Mouse (Mus musculus) embryo, embryonic 11 days (tissue): ENCODE measurements around the gene P2ry12.

Experiments used
- DNase-seq: peaks from one replicate; pipeline ENCODE4 v3.0.0-alpha.2; 2015

Gene P2ry12

DNA sequence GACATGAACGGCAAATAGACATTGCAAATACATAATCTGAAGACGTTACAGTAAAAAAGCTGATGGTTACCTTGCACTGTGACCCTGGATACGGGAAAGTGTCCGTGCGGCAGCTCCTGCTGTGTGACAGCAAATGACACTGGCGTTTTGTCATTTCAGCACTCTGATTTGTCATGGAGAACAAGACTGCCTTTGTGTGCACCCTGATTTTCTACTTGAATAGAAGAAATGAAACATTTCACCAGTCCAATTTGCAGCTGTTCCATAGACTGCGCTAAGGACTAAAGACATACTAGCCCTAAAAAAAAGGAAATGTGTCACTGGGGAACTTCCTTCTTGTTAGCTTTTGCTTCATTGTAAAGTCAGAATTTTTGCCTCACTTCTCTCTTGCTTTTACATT is at the start of gene P2ry12:
P2ry12 (minus strand) TSS at position 168 of the 400 bp plus-strand sequence.
- peak; percentile 44 for DNase-seq

- DNase-seq = no peak
Observed at GRCm38 (mm10) chr3:59305518-59305917, 42.8 kb upstream of the P2ry12 start.

DNA sequence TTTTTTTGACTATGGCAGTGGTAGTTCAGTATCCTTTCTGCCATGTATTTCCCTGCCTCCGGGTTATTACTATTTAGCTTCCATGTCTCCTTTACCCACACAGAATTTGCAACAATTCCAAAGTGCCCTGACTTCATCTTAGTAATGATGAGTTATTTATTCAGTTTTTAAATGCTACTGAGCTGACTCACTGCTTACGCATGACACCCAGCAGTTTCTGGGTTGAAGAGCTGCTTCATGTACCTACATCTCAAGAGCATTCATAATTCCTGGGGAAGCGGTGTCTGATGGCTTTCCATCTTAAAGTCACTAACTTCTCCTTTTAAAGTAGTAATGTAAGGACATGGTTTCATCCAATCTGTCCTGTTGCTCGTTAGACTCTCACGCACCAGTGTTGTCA is 42.3 kb upstream of the P2ry12 start:
- no peak for DNase-seq

- no peak for DNase-seq
Observed at GRCm38 (mm10) chr3:59297653-59298052, 35.0 kb upstream of the P2ry12 start.

GRCm38 (mm10) chr3:59296563-59297130 is 34.0 kb upstream of the P2ry12 start:
- no peak for DNase-seq

DNA sequence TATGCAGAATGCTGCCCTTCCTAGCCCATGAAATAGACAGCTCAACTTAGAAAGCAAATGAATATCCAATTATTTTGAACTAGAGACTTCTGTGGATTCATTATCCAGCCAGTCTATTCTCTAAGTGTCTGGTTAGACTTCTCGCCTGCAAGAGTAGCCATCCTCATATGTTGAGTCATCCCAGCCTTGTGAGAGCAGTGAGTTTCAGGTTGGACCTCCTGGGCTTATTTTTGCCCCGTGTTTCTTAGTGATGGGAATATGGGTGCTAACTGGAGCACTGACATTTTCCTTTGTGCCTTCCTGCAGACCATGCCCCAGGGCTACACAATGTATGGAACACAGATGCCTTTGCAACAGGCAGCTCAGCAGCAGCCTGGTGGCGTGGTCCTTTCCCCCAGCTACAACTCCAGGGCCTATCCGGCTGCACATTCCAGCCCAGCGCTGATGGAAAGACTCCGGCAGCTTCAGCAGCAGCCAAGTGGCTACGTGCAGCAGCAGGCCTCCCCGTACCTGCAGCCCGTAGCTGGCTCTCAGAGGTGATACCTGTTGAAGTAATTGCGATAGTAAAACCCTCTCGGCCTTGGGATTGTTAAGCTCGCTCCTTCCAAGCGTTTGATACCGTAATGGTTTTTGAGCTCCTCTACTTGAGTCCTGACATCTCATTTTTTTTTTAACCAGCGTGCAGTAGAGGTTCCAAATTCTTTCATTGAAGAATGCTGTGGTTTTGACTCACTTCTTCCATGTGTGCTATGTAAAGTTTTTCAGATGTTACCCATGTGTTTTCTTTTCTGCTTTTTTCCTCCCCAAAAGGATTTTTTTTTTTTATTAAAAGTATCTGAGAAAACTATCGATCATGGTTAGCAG is 33.3 kb upstream of the P2ry12 start:
- no peak for DNase-seq

- DNase-seq = no peak
Observed at GRCm38 (mm10) chr3:59293437-59294199, 30.9 kb upstream of the P2ry12 start.

DNA sequence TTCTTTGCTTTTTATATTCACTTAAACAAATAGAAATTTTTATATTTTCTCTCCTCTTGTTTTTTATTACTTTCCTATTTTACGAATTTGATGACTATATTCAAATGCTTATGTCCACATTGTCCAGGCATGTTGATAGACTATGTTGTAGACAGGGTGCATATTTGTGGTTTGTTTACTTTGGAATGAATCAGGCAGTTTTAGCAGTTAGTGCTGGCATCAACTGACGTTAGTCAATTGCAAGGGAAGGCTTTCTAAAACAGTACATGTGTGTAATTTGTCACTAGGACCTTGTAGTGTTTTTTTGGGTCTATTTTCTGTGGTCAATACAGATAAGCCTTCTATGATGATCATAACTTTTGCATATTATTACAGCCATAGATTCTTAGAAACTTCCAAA is 27.9 kb upstream of the P2ry12 start:
- DNase-seq = no peak

GRCm38 (mm10) chr3:59278620-59279019 is 15.9 kb upstream of the P2ry12 start:
- no peak for DNase-seq

GRCm38 (mm10) chr3:59278254-59278533 is 15.5 kb upstream of the P2ry12 start:
- no peak for DNase-seq

- peak; percentile 75 for DNase-seq
Observed at GRCm38 (mm10) chr3:59277502-59278253, 15.0 kb upstream of the P2ry12 start.

DNA sequence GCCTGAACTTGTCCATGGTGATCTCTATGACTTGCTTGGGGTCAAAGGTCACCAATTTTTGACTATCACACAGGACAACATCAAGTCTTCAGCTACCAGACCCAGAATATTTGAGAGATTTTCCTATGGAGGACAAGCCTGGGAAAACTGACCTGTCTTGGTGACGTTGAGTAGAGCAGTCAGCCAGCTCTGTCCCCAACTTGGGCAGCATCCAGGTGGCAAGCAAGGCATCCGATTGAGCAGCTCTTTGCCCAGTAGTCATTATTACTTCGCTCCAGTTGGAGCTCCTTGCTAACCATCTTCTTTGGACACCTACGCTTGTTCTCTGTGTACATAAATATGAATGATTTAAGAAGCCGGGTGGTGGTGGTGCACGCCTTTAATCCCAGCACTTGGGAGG is 8.1 kb upstream of the P2ry12 start:
- DNase-seq = no peak

DNA sequence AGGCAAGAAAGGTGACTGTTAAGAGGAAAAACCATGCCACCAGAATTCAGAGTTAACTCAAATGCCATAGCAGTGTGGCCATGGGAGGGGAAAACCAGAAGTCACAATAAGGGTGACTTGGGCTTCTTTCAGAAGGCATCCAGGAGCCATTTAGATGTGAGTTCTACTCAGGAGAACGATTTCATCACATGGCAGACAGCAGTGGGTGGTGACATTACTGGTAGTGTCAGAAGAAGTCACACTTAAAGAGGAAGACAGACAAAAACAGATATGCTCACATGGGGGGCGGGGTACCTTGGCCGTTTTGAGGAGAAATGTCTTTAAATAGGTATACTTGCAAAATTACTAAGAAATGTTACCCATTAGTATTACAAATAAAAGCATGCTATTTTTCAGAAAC is 1.3 kb upstream of the P2ry12 start:
- DNase-seq = no peak

- DNase-seq = no peak
Observed at GRCm38 (mm10) chr3:59263417-59263816, 746 bp upstream of the P2ry12 start.

- DNase-seq = peak; percentile 32
Observed at GRCm38 (mm10) chr3:59261709-59262472, 780 bp downstream of the P2ry12 start.

DNA sequence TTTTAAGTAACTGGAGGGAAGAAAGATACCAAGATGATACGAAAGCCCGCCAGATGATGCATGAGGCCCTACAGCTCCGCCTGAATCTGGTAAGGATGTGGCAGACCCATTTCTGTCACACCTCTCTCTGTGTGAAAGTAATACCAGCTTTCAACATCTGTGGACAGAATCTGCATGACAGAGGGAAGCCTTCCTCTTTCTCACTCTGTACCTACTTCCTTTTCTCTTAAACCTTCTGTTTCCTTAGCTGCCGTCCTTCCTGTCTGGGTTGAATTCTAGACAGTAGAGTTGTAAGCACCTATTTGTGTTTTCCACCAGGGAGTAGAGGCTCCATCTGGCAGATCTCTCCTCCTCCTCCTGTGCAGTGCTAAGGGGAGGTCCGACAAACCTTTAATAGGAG is 1.9 kb downstream of the P2ry12 start:
- DNase-seq = no peak

DNA sequence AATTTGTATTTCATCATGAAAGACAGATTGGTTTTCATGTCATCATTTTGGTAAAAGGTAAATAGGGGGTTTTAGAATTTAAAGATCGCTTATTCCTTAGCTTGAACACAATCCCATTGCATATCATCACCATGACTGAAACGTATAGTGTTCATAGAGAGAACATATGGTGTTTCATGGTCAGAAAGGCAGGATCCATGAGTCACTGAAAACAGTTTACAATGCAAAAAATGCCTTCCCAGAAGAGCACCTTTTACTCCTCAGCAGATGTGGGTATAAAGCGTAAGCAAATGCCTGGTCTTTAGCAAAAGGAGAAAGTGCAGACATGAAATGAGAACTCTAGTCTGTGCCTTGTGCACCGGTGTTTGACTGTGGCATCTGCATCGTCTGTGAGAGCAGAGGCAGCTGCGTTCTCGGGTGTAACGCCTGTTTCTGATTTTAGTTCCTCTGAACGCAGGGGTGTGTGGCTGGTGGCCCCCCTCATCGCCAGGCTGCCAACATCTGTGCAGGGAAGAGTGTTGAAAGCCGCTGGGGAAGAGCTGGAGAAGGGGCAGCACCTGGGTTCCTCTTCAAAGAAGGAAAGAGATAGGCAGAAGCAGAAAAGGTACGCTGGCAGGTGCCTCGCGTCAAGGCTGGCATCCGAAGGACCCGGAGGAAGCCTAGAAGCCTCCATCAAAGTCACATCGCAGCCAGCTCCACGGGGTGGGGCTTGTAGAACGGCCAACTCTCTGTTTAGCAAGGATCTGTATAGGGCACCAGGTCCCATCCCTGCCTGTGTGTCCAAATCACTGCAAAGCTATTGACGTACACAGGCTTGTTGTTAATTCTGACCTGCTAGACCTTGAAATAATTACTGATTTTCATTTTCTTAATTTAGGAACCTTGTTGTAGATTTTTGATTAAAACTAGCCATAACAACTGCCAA is 4.7 kb downstream of the P2ry12 start:
- peak; percentile 22 for DNase-seq

DNA sequence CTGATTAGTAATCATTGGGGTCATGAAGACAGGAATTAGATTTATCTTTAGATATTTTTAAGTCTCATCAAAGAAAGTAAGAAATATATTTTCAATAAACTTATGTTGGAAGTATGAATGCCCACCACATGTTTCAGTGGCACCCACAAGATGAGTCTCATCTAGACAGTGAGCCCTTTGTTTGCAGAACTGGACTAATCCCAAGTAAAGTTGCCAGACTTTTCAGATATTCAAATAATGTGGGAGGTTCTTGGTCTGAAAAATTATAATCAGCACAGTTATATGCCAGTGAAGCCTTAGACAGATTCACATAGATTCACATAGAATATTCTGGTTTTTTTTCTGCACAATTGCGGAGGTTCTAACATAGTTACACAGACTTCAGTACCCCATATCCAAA is 12.2 kb downstream of the P2ry12 start:
- DNase-seq = no peak

DNA sequence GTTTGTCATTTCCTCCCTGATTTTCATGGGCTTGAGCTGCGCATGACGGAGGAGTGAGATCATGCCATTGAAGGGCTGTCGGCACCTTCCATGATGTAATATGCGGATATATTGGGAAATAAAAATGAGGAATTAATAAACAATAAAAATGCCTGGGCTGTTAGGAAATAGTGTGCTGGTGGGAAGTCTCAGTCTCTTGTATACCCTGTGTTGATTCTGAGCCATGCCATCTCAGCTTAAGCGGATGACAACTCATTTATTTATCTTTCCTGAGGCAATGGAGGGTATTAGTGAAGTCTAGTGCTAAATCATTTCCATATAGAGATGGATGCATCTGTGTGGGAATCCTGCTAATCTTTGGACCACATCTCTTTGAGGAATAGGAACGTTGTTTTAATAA is 14.6 kb downstream of the P2ry12 start:
- no peak for DNase-seq

DNA sequence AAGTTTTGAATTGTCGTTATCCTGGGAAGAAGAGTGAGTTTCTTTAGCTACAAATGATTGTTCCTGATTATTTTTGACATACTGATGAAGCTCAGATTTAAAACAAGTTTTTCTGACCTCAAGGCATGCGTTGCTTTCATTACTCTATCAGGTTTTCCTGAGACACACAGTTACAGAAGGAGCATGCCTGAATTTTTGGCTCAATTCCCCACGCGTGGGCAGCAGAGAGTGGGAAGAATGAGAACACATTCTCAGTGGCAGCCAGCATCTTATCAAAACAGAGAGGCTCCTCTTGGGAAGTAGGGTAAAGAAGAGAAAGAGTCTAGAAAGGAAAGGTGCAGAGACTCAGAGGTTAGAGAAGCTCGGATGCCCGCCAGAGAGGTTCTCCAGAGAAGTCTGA is 19.3 kb downstream of the P2ry12 start:
- no peak for DNase-seq

DNA sequence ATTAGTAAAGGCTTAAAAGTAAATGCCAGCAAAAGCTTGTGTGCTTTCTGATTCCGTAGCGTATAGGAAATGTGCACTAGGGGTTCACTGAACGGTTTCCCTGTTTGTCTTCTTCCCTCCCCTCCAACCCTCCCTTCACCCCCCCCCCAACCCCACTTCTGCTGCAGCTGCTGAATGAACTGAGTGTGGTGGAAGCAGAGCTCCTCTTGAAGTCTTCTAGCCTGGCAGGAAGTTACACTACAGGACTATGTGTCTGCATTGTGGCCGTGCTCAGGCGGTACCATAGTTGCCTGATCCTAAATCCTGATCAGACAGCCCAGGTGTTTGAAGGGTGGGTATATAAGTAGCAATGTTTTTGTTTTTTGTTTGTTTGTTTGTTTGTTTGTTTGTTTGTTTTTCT is 27.8 kb downstream of the P2ry12 start:
- no peak for DNase-seq
